Mouse (Mus musculus) MEL (cell line): ENCODE results near the gene Cpped1.

Source experiments
- NRF1 ChIP-seq: IDR thresholded peaks from 2 replicates; pipeline ENCODE4 v1.6.1; 2014; ENCODE audit warnings: low read depth, mild to moderate bottlenecking, inconsistent platforms, low read length, improper control_type of control experiment, moderate library complexity; ENCODE audit not compliant: poor library complexity, insufficient read depth, severe bottlenecking
- POLR2A ChIP-seq, 2 experiments: IDR thresholded peaks; 2 replicates each; pipeline ENCODE4 v1.6.1; 2011 to 2012; ENCODE audit warnings: low read length in 2 of 2, mild to moderate bottlenecking in 2 of 2, control low read depth in 1 of 2, improper control_type of control experiment in 1 of 2, low read depth in 1 of 2, moderate library complexity in 1 of 2; ENCODE audit not compliant: control insufficient read depth in 1 of 2, insufficient read depth in 1 of 2, poor library complexity in 1 of 2
- ZC3H11A ChIP-seq: IDR thresholded peaks from 2 replicates; pipeline ENCODE4 v1.6.1; 2012; ENCODE audit warnings: low read depth, mild to moderate bottlenecking, inconsistent platforms, low read length, improper control_type of control experiment
- ZNF384 ChIP-seq: IDR thresholded peaks from 2 replicates; pipeline ENCODE4 v1.6.1; 2012; ENCODE audit warnings: low read depth, mild to moderate bottlenecking, inconsistent platforms, low read length, improper control_type of control experiment

DNA sequence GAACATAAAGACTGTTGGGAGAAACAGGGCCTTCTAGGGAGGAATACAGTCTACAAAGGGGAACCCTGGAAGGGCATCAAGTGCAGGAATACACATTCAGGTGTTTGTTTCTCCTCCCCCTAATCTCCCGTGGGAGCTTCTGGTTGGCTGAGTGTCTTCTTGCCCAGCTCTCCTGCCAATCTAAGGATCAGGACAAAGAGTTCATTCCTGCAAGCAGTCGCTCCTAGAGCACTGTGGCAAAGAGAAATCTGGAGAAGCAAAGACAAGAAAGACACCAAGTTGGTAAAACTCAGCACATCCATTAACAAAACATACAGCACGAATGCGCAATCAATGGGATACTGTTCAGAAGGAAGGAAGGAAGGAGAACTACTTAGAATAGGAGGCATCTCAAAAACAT lies 1.4 kb downstream of the Cpped1 start:
- TF ChIP-seq NRF1 (no peak), ZC3H11A (no peak), POLR2A (IDR thresholded peaks at IDR 0.05; ENCODE audit: control insufficient read depth in 1 of 2, insufficient read depth in 1 of 2, low read depth in 1 of 2, low read length in 2 of 2, poor library complexity in 1 of 2) (no peak), ZNF384 (no peak)
